Mouse (Mus musculus) heart, postnatal 0 days (tissue): ENCODE data around the gene Pim3.

Source experiments
- CTCF ChIP-seq: IDR thresholded peaks from 2 replicates; pipeline ENCODE4 v1.5.1; 2016; ENCODE audit warnings: antibody characterized with exemption, control low read depth, low read depth
- EP300 ChIP-seq: IDR thresholded peaks from 2 replicates; pipeline ENCODE4 v1.6.1; 2016; ENCODE audit warnings: antibody characterized with exemption, low read depth

DNA sequence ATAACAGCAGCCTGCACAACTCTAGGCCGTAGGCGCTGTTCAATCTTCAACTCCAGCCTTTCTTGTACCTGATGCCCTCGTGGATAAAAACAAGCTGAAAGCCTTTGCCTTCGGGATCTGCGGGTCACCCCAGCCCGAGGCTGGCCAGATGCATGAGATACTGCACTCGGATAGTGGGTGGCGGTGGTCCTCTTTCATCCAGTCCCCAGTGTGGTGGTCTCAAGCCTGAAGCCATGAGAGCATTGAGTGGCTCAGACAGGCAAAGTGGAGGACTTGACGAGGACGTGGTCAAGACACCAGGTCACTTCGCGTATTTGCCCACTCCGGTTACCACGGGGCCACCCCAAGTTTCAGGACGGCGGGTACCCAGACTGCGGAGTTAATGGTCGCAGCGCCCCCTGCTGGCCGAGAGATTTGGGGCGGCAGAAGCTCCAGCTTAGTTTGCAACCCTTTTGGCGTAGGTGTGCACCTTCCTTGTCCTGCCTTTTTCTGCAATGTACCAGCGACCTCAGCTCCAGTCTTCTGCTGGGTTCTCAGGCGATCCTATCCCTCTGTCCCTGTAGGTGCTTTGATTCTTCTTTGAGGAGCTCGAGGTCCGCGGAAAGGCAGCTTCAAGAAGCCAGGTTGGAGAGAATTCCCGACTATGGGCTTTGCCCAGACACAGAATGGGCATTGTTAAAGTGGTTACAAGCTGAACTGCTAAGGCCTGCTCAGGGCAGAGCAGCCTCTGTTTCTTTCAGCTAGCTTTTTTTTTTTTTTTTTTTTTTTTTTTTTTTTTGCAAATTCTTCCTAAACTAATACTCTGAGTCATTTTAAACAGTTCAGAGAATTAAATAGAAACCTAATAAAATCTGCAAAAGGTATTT lies 14.4 kb downstream of the Pim3 start:
- TF ChIP-seq EP300: no peak
- peak; percentile 90 for TF ChIP-seq CTCF
